Mouse (Mus musculus) left cerebral cortex, postnatal 10 days (tissue): ENCODE data around the gene Spdya. TPM values are rescaled to one million over a fixed set of nuclear protein-coding genes. Genes with fewer than 3 reads are reported as not detected.
"Not testable (repeated sequence)": the region's sequence is repeated elsewhere in the genome, so short reads cannot be mapped to it uniquely, and the experiment has no call there.

ENCODE experiments used
- DNase-seq, 2 experiments: peaks; one replicate each; pipeline ENCODE4 v3.0.0; 2021 to 2022; ENCODE audit warnings: low spot score in 2 of 2, mixed read lengths in 1 of 2; ENCODE audit errors: extremely low spot score in 1 of 2
- intact Hi-C: fragments of 180-260 bp; cut with DNase I; formaldehyde crosslinking; loops from one replicate; pipeline ENCODE4 v1.15.1; 2025
- total RNA-seq, 2 experiments: library from RNA; stranded (reverse); gene quantifications; 2 replicates each; pipeline ENCODE4 v1.2.3; 2021

The Spdya gene
- 1 to 10 TPM; 1.6 TPM for total RNA-seq

GRCm38 (mm10) chr17:71551757-71552451, at the start of gene Spdya:
TSS of gene Spdya (plus strand) at chr17:71552061.
- DNase-seq, result peak; percentile 63 to 87
- intact Hi-C loops, result loop anchor here (5.0 kb wide), 1 partner anchor 1230 kb away; no protein-coding TSS in a partner anchor

DNA sequence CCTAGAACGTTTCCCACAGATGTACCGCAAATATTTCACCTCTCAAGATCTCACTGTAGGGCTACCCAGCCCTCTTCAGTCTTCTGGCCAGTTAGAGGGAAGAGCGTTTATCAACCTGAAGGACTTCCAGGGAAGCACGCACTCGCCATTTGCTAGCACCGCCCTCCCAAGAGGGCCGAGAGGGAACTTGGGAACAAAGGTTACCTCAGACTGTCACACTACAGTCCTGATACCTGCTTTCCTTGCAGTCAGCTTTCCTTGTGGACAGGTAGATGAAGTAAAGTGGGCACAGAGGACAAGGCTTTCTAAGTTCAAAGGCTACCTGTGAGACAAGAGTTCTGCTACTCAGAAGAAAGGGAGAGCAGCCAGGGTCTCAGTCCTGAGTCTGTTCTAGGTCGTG, 45.0 kb upstream of the Spdya start:
- no peak for DNase-seq

GRCm38 (mm10) chr17:71510297-71510696, 41.6 kb upstream of the Spdya start:
- DNase-seq, result no peak
- intact Hi-C loops, result no loop called here

More for the DNA sequence above, 45.0 kb upstream of the Spdya start:
- intact Hi-C loops, result no loop called here

GRCm38 (mm10) chr17:71526302-71526708, 25.6 kb upstream of the Spdya start:
- intact Hi-C loops, result no loop called here
- no peak for DNase-seq

- peak; percentile 90 to 95 for DNase-seq
- intact Hi-C loops, result no loop called here
Observed at GRCm38 (mm10) chr17:71526711-71527564, 24.9 kb upstream of the Spdya start, which contains the start of gene Ndc80. TSS of gene Ndc80 (minus strand) at chr17:71526857.

- intact Hi-C loops, result no loop called here
- no peak for DNase-seq
Observed at GRCm38 (mm10) chr17:71528042-71528441, 23.8 kb upstream of the Spdya start.

DNA sequence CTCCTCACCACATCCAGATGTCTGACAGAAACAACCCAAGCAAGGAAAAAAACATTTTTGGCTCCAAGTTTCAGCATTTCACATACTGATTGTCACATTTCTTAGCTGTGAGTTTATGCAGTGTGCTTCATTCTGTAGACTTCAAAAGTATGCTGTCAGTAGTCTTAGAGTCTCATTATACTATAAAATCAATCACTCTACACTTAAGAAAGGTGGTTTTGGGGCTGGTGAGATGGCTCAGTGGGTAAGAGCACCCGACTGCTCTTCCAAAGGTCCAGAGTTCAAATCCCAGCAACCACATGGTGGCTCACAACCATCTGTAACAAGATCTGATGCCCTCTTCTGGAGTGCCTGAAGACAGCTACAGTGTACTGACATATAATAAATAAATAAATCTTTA, 16.3 kb upstream of the Spdya start:
- intact Hi-C loops, DNase-seq: not testable (repeated sequence)

DNA sequence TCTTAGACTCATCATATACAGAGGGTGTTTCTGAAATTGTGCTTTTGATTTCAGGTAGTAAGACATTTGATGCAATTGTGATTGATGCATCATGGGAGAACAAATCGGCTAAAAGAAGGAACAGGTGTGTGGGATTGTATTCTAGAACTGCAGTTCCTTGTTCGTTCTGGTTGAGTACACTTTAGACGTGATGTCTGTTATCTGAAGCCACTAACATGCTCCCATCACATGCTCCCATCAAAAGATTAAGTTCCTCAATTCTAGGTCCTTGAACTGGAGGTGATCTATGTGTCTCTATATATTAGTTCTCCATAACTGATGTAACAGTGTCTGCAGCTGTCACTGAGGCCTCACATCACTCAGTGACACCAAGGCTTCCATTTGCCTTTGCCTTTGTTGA, 14.7 kb upstream of the Spdya start:
- DNase-seq, result no peak
- intact Hi-C loops, result no loop called here

- intact Hi-C loops, result no loop called here
- no peak for DNase-seq
Observed at GRCm38 (mm10) chr17:71548586-71548985, 3.3 kb upstream of the Spdya start.

DNA sequence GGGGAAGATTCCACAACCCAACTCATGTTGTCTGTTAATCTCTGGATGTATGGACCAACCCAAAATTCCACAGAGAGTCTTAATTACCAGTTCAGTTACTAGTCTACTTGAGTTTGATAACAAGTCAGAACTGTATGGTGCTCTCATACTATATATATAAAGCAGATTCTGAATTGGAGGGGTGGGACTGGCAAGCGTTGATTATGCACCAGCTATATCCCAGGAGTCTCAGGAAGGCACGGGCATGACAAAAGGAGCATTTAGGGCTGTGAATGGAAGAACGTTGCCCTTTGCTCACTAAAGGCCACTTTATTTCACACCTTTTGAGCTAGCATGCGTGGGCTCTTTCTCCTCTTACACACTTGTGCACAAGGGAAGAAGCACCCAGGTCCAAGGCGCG, 511 bp upstream of the Spdya start:
- DNase-seq, result no peak
- intact Hi-C loops, result loop anchor here (5.0 kb wide), 1 partner anchor 1231 kb away; no protein-coding TSS in a partner anchor

- intact Hi-C loops, result loop anchor here (5.0 kb wide), 1 partner anchor 1229 kb away; no protein-coding TSS in a partner anchor
Observed at GRCm38 (mm10) chr17:71552901-71553300, 1.0 kb downstream of the Spdya start.

GRCm38 (mm10) chr17:71561631-71562030, 9.8 kb downstream of the Spdya start:
- peak; percentile 16 to 22 for DNase-seq
- intact Hi-C loops, result no loop called here

More at GRCm38 (mm10) chr17:71552901-71553300, 1.0 kb downstream of the Spdya start:
- no peak for DNase-seq

DNA sequence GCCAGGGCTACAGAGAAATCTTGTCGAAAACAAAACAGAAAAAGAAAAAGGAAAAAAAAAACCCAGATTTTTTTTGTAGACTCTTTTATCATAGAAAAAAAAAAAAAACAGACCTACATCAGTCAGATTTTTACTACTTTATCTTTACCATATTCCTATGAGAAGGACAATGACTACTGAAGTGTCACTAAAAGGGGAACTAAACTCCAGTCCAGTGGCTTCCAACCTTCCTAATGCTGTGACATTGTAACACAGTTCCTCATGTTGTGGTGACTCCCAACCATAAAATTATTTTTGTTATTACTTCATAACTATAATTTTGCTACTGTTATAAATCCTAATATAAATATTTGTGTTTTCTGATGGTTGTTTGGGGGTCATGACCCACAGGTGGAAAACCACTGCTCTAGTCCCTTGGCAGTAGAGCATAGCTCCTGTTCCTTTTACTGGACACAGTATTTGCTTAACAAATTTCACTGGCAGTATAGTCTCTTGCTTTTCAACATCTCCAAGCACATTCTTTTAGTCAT, 27.4 kb downstream of the Spdya start:
- intact Hi-C loops, result no loop called here
- DNase-seq, result no peak

DNA sequence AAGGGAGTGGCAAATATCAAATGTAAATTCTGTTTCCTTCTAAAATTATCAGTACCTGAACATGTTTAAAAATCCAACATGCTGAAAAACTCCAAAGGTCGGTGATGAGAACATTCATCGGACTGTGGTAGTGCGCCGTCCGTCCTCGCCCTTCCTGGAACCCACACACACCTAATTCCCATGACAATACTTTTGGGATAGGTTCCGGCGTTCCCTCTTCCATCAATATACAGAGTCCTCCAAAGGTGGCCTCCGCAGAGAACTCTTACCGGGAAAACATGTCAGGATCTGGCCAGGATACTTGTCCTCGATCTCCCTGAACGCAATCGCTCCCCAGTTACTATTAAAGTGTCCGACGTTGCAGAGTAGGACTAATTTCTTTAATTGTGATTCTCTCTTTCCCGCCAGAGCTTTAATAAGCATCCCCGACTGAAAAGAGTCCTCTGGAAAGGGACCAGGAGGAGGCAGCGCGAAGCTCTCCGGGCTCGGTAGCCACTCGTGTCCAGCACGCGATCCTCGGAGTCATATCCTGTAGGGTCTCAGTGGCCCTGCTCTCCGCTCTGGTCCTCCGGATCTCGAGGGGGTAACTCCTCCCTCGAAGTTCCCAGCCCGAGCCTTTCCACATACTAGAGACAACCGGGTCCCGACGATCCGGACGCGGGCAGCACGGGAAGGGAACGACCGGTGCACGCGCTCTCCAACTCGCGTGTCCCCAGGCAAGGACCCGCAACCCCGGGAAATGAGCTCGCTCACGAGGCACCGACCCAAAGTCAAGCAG, 46.2 kb downstream of the Spdya start:
- no peak for DNase-seq
- intact Hi-C loops, result no loop called here

- intact Hi-C loops, result no loop called here
- peak; percentile 91 to 94 for DNase-seq
Observed at GRCm38 (mm10) chr17:71598659-71599554, 47.0 kb downstream of the Spdya start.

- intact Hi-C loops, result no loop called here
- DNase-seq, result peak; percentile 96 to 99
Observed at GRCm38 (mm10) chr17:71615638-71616318, 63.9 kb downstream of the Spdya start, which contains the start of gene Wdr43. TSS of gene Wdr43 (plus strand) at chr17:71615895.

DNA sequence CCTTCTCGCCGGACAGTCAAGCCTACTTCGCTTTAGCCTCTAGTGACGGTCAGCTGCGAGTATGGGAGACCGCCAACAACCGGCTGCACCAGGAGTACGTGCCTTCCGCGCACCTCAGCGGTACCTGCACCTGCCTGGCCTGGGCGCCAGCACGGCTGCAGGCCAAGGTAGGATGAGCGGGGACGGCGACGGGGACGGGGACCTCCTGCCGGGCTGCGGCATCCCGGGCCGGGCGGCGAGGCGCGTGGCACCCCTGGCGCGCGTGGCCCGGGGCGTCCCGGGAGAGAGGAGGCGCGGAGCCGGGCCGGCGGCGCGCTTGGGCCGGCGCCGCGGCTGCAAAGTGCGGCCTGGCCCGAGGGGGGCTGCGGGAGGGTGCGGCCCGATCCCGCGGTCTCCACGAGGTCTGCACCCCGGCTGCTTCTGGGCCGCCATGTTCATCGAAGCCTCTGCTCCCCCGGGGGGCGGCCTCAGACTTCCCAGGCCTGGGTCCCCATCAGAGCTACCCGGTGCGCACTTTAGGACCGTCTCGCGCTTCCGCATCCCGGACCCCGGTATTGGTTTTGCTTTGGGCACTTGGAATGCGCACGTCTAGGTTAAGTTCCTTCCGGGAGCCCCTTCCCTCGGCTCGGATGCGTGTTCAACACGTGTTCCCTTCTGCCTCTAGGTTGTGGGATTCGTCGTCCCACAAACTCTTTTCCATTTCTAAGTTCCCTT, 64.6 kb downstream of the Spdya start:
- peak in 1 of 2 experiments; percentile 38 for DNase-seq
- intact Hi-C loops, result no loop called here
